Mouse (Mus musculus) cortical plate, adult 2 months (tissue): ENCODE measurements at regions not wholly inside any gene's neighbourhood (a gene's known extent, or its start where the extent isn't known, plus 50 kb on each side); places are given as distances from the start of the nearest gene placed in this dataset.

ENCODE experiments used
- H3K27ac ChIP-seq: fragments of 200-500 bp; 2 replicates; pipeline ENCODE4 v1.5.1; 2012; ENCODE audit warnings: low read length, control low read depth, inconsistent platforms; ENCODE audit not compliant: insufficient read depth
- H3K4me1 ChIP-seq: fragments of 200-500 bp; 2 replicates; pipeline ENCODE4 v1.6.1; 2011; ENCODE audit warnings: low read length; ENCODE audit not compliant: control insufficient read depth, insufficient read depth
- H3K4me3 ChIP-seq: fragments of 200-500 bp; 2 replicates; pipeline ENCODE4 v1.5.1; 2011; ENCODE audit warnings: mild to moderate bottlenecking, low read length, control low read depth; ENCODE audit not compliant: insufficient read depth
- CTCF ChIP-seq: fragments of 200-500 bp; IDR thresholded peaks from 2 replicates; pipeline ENCODE4 v1.5.1; 2011; ENCODE audit warnings: mild to moderate bottlenecking, control low read depth, low read length; ENCODE audit not compliant: insufficient read depth; ENCODE audit errors: extremely low read depth
- POLR2A ChIP-seq: fragments of 200-500 bp; IDR thresholded peaks from 2 replicates; pipeline ENCODE4 v1.6.1; 2011; ENCODE audit warnings: mild to moderate bottlenecking, low read length, control low read depth; ENCODE audit not compliant: insufficient read depth; ENCODE audit errors: extremely low read depth

GRCm38 (mm10) chr9:84556261-84556844 lies 631.4 kb downstream of the Bckdhb start:
- no peak overlapping the region for H3K27ac ChIP-seq
- no peak for TF ChIP-seq POLR2A
- no peak for TF ChIP-seq CTCF
- H3K4me3 ChIP-seq: no peak overlapping the region
- H3K4me1 ChIP-seq: no peaks in the 10 kb centered on the region

- TF ChIP-seq CTCF (no peak), POLR2A (no peak)
- H3K4me1 ChIP-seq: no peaks in the 10 kb centered on the region
- no peak overlapping the region for H3K4me3 ChIP-seq
- no peak overlapping the region for H3K27ac ChIP-seq
These were observed 633.4 kb downstream of the Bckdhb start for GRCm38 (mm10) chr9:84558346-84558745.

DNA sequence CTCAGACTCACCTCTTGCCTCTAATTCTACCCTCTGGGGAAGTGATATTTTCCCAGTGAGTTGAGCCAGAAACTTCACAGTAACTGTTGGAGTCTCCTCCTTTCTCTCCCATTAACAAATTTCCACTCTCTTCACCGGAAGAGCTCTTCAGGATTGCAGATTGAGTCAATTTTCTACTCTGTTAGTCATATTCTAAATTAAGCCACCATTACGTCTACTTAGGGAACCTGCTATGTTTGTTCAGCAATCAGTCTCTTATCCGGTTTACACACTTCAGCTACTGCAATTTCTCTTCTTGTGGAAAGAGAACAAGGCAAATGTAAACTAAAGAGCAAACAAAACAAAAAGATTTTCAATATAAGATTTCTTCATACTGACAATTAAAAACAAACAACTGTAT lies 644.6 kb downstream of the Bckdhb start:
- no peak overlapping the region for H3K4me3 ChIP-seq
- H3K4me1 ChIP-seq: no peaks in the 10 kb centered on the region
- TF ChIP-seq POLR2A (no peak), CTCF (no peak)
- H3K27ac ChIP-seq: no peak overlapping the region

GRCm38 (mm10) chr9:84577781-84578180 lies 652.8 kb downstream of the Bckdhb start:
- no peak overlapping the region for H3K4me3 ChIP-seq
- TF ChIP-seq POLR2A (no peak), CTCF (no peak)
- no peaks in the 10 kb centered on the region for H3K4me1 ChIP-seq
- H3K27ac ChIP-seq: no peak overlapping the region

DNA sequence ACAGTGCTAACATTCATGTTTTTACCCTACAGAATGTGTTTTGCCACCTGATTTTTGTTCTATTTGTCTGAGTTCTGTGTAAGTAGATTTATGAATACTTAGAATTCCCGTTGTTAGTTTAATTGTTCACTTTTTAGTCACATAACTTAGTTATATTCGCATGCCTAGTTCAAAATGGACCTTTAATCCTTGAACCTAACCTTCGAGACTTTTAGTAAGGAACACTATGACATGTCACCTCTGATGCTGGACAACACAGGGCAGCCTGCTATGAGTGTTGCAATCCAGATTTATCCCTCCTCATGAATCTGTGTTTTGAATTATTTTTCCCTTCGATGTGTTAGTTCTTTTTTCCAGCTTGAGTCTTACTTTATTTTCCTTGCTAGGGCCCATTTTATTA lies 662.8 kb downstream of the Bckdhb start:
- Histone ChIP-seq H3K27ac (no peak overlapping the region), H3K4me3 (no peak overlapping the region)
- TF ChIP-seq CTCF (no peak), POLR2A (no peak)

GRCm38 (mm10) chr9:84594724-84595123 lies 669.8 kb downstream of the Bckdhb start:
- H3K27ac ChIP-seq: no peak overlapping the region
- no peaks in the 10 kb centered on the region for H3K4me1 ChIP-seq
- TF ChIP-seq POLR2A: no peak
- no peak for TF ChIP-seq CTCF
- H3K4me3 ChIP-seq: no peak overlapping the region

More for the DNA sequence above, 662.8 kb downstream of the Bckdhb start:
- no peaks in the 10 kb centered on the region for H3K4me1 ChIP-seq
